In genomic region chr11:116336393-116336792, GRCm38 (mm10) we compare ENCODE assay signal across 10 mouse cellular contexts. TPM values are rescaled to one million over a fixed set of nuclear protein-coding genes. Genes with fewer than 3 reads are reported as not detected.
DNase-seq lines count a peak whose midpoint lies in the region; ATAC-seq and TF ChIP-seq lines count a peak whose summit lies in the region.
"Had no signal": no experiment of that assay in that cellular context is flagged by ENCODE, and none has a peak within 500 bp of the region (broad histone marks: within the 10 kb centered on the region; RNA-seq: fewer than 3 reads in every experiment).

No protein-coding gene starts in this region.

- no peaks in the 10 kb centered on the region for H3K36me3 ChIP-seq in heart, embryonic 11.5 days (ENCODE audit: control insufficient read depth, insufficient read depth, low read length)
- H3K36me3 ChIP-seq in lung, embryonic 15.5 days, result no peaks in the 10 kb centered on the region
- no peaks in the 10 kb centered on the region for H3K36me3 ChIP-seq in hindbrain, embryonic 16.5 days (ENCODE audit: control insufficient read depth, insufficient read depth, low read length)
- H3K36me3 ChIP-seq in myocyte (ENCODE audit: control insufficient read depth, insufficient read depth), result no peaks in the 10 kb centered on the region

- TF ChIP-seq CTCF in lung, adult 2 months (IDR thresholded peaks at IDR 0.05; ENCODE audit: insufficient read depth, low read length), result no peak
- TF ChIP-seq CTCF in gastrocnemius, adult 2 months (IDR thresholded peaks at IDR 0.05), result no peak

- H3K27me3 ChIP-seq in heart, embryonic 11.5 days (ENCODE audit: control insufficient read depth, insufficient read depth, low read length), result peaks cover 47% of the 10 kb centered on the region
- H3K27me3 ChIP-seq in lung, embryonic 15.5 days, result peaks cover 29% of the 10 kb centered on the region
- H3K27me3 ChIP-seq in hindbrain, embryonic 16.5 days (replicated peaks; ENCODE audit: control insufficient read depth, insufficient read depth, low read length), result peaks cover 14% of the 10 kb centered on the region
- H3K27me3 ChIP-seq in myocyte (ENCODE audit: control insufficient read depth, insufficient read depth, insufficient read length), result no peaks in the 10 kb centered on the region

- TF ChIP-seq POLR2A in lung, adult 2 months (IDR thresholded peaks at IDR 0.05; ENCODE audit: borderline replicate concordance, extremely low read depth, low read depth, low read length), result no peak
- TF ChIP-seq POLR2A in myocyte (IDR thresholded peaks at IDR 0.05; ENCODE audit: insufficient read length, low read depth), result no peak

- H3K9ac ChIP-seq in heart, embryonic 11.5 days (ENCODE audit: low read depth, low read length), result no peak overlapping the region
- no peak overlapping the region for H3K9ac ChIP-seq in lung, embryonic 15.5 days
- H3K9ac ChIP-seq in hindbrain, embryonic 16.5 days (ENCODE audit: low read depth, low read length), result no peak overlapping the region; the same call in 1 of the 2 replicates

- H3ac ChIP-seq in myocyte (ENCODE audit: control insufficient read depth, insufficient read length), result no peak overlapping the region

- H3K4me1 ChIP-seq in heart, embryonic 11.5 days (ENCODE audit: control insufficient read depth, insufficient read depth, low read length), result peaks cover 23% of the 10 kb centered on the region
- peaks cover 32% of the 10 kb centered on the region for H3K4me1 ChIP-seq in lung, embryonic 15.5 days
- peaks cover 3% of the 10 kb centered on the region for H3K4me1 ChIP-seq in lung, adult 2 months (ENCODE audit: control insufficient read depth, insufficient read depth, low read length)
- H3K4me1 ChIP-seq in hindbrain, embryonic 16.5 days (ENCODE audit: control insufficient read depth, insufficient read depth, low read depth, low read length), result peaks cover 38% of the 10 kb centered on the region

- intact Hi-C loops in gastrocnemius, adult 2 months (cut with DNase I), result no loop called here

- no peaks in the 10 kb centered on the region for H3K79me2 ChIP-seq in myocyte (ENCODE audit: control insufficient read depth, insufficient read depth)

- ATAC-seq in heart, embryonic 11.5 days (replicated peaks; ENCODE audit: insufficient number of reproducible peaks, low FRiP score, low TSS enrichment), result no peak
- no peak for ATAC-seq in lung, embryonic 15.5 days (ENCODE audit: borderline replicate concordance, extremely low read depth, low FRiP score, low TSS enrichment)
- ATAC-seq in hindbrain, embryonic 16.5 days, result no peak

- WGBS in heart, embryonic 11.5 days (ENCODE audit: insufficient replicate concordance), result 85% methylated on average over 4 of the region's 4 CpGs
- WGBS in lung, embryonic 15.5 days, result 79% methylated on average over 4 of the region's 4 CpGs
- WGBS in lung, adult 2 months, result 86% methylated on average over 4 of the region's 4 CpGs
- 65% methylated on average over 4 of the region's 4 CpGs for WGBS in hindbrain, embryonic 16.5 days

- H3K4me2 ChIP-seq in heart, embryonic 11.5 days, result peak overlapping the region; percentile 87; the same call in 1 of the 2 replicates
- peak overlapping the region; percentile 99 for H3K4me2 ChIP-seq in lung, embryonic 15.5 days
- peak overlapping the region; percentile 100 for H3K4me2 ChIP-seq in hindbrain, embryonic 16.5 days (ENCODE audit: low read length)
- peak overlapping the region; percentile 96 for H3K4me2 ChIP-seq in myocyte (ENCODE audit: low read depth)

- H3K4me3 ChIP-seq in heart, embryonic 11.5 days (ENCODE audit: low read depth, low read length), result no peak overlapping the region
- H3K4me3 ChIP-seq in lung, embryonic 15.5 days, result no peak overlapping the region
- H3K4me3 ChIP-seq in lung, adult 2 months (replicated peaks; ENCODE audit: extremely low read depth, low read depth, low read length), result no peak overlapping the region
- H3K4me3 ChIP-seq in hindbrain, embryonic 16.5 days (ENCODE audit: low read length), result no peak overlapping the region
- H3K4me3 ChIP-seq in myocyte, result no peak overlapping the region
- H3K4me3 ChIP-seq in gastrocnemius, adult 2 months, result no peak overlapping the region

- H3K27ac ChIP-seq in heart, embryonic 11.5 days (ENCODE audit: low read depth, low read length), result no peak overlapping the region
- no peak overlapping the region for H3K27ac ChIP-seq in lung, embryonic 15.5 days
- peak overlapping the region; percentile 85 for H3K27ac ChIP-seq in hindbrain, embryonic 16.5 days (ENCODE audit: low read depth, low read length)
- H3K27ac ChIP-seq in gastrocnemius, adult 2 months, result no peak overlapping the region

- no peak for DNase-seq in heart, adult 18-20 months
- DNase-seq in lung, adult 2 months, result no peak
- no peak for DNase-seq in right cerebral cortex, postnatal 25 days
- DNase-seq in gastrocnemius, adult 2 months, result no peak

- H3K9me3 ChIP-seq in heart, embryonic 11.5 days (replicated peaks; ENCODE audit: control insufficient read depth, low read length), result no peaks in the 10 kb centered on the region
- H3K9me3 ChIP-seq in lung, embryonic 15.5 days, result no peaks in the 10 kb centered on the region
- H3K9me3 ChIP-seq in hindbrain, embryonic 16.5 days (ENCODE audit: control insufficient read depth, low read length), result no peaks in the 10 kb centered on the region

TF ChIP-seq in myocyte, 11 proteins besides CTCF, POLR2A, EP300 and RAD21:
- TF ChIP-seq MYOG (IDR thresholded peaks at IDR 0.05; ENCODE audit: control insufficient read depth in 1 of 3, insufficient read depth in 1 of 3, insufficient read length in 2 of 3, low read depth in 2 of 3) (no peak), POLR2AphosphoS2 (IDR thresholded peaks at IDR 0.05; ENCODE audit: insufficient read length, low read depth) (peak; percentile 67)
TF ChIP-seq in myocyte: peak in this region for 1.

RNA-seq across cellular contexts. Expression of gene Foxj1, which starts 1.2 kb away (rescaled TPM):
- polyA plus RNA-seq in heart, embryonic 11.5 days (2014; fragmentation: Nextera tagmentation; extraction: Ambion mirVana), result 0.07 TPM in 1 of 2 replicates, not detected in the other
- total RNA-seq in heart, adult 18-20 months (2021), result 1 to 10 TPM in 1 of 2 experiments, not detected in 1; 2.2 TPM
- polyA plus RNA-seq in lung, embryonic 15.5 days (2015; fragmentation: Nextera tagmentation; extraction: Ambion mirVana), result 21.1 and 21.2 TPM in 2 replicates
- 78.4 and 114 TPM in 2 replicates for polyA plus RNA-seq in lung, adult 2 months (2012; rRNA removed)
- 13.2 and 16.2 TPM in 2 replicates for polyA plus RNA-seq in hindbrain, embryonic 16.5 days (2015; fragmentation: Nextera tagmentation; extraction: Ambion mirVana)
- polyA plus RNA-seq in myocyte (2012; fragmentation: generic; extraction: Trizol), result 0.08 TPM
- under 1 TPM in 1 of 2 experiments, not detected in 1; 0.14 TPM for total RNA-seq in gastrocnemius, adult 2 months (2021)

RNA-seq across cellular contexts. Expression of gene Exoc7, which starts 29.4 kb away (rescaled TPM):
- polyA plus RNA-seq in heart, embryonic 11.5 days (2014; fragmentation: Nextera tagmentation; extraction: Ambion mirVana), result 42.5 and 46.6 TPM in 2 replicates
- 10 to 100 TPM; 50.2 to 55.4 TPM for total RNA-seq in heart, adult 18-20 months (2021)
- polyA plus RNA-seq in lung, embryonic 15.5 days (2015; fragmentation: Nextera tagmentation; extraction: Ambion mirVana), result 58.4 and 63.5 TPM in 2 replicates
- polyA plus RNA-seq in lung, adult 2 months (2012; rRNA removed), result 29.9 and 33.2 TPM in 2 replicates
- 122 and 127 TPM in 2 replicates for polyA plus RNA-seq in hindbrain, embryonic 16.5 days (2015; fragmentation: Nextera tagmentation; extraction: Ambion mirVana)
- polyA plus RNA-seq in myocyte (2012; fragmentation: generic; extraction: Trizol), result 55.0 TPM
- total RNA-seq in gastrocnemius, adult 2 months (2021), result 100 to 1,000 TPM in 1 of 2 experiments, 10 to 100 TPM in 1; 74.1 to 106 TPM

RNA-seq across cellular contexts. Expression of gene Galr2, which starts 55.7 kb away (rescaled TPM):
- polyA plus RNA-seq in heart, embryonic 11.5 days (2014; fragmentation: Nextera tagmentation; extraction: Ambion mirVana), result 0.16 TPM in 1 of 2 replicates, not detected in the other
- not detected for total RNA-seq in heart, adult 18-20 months (2021)
- 0.07 and 0.24 TPM in 2 replicates for polyA plus RNA-seq in lung, embryonic 15.5 days (2015; fragmentation: Nextera tagmentation; extraction: Ambion mirVana)
- 0.10 and 0.18 TPM in 2 replicates for polyA plus RNA-seq in lung, adult 2 months (2012; rRNA removed)
- polyA plus RNA-seq in hindbrain, embryonic 16.5 days (2015; fragmentation: Nextera tagmentation; extraction: Ambion mirVana), result 0.25 and 1.1 TPM in 2 replicates
- 1.5 TPM for polyA plus RNA-seq in myocyte (2012; fragmentation: generic; extraction: Trizol)
- total RNA-seq in gastrocnemius, adult 2 months (2021), result under 1 TPM in 1 of 2 experiments, not detected in 1; 0.33 TPM
- total RNA-seq: heart, postnatal 4 days had no signal
- polyA plus RNA-seq: erythroblast, embryonic 14.5 days had no signal

Comparison
In these comparisons a context has a peak if more than half of its experiments do, and no peak if none do; other contexts are left out.
1. RNA of gene Foxj1, which starts 1.2 kb away (polyA plus RNA-seq): 78.4 to 114 TPM in lung, adult 2 months, 21.1 to 21.2 TPM in lung, embryonic 15.5 days and 13.2 to 16.2 TPM in hindbrain, embryonic 16.5 days; 0.08 TPM in myocyte (single experiment) and 0.07 TPM in heart, embryonic 11.5 days; every median in the first group is over 10 times any median in the second.
2. Peak in every context shown above with its lines, with median percentiles within 50 percentile points of each other: H3K4me2 ChIP-seq.